Mouse (Mus musculus): ENCODE data around the gene Tsfm. TPM values are rescaled to one million over a fixed set of nuclear protein-coding genes. Genes with fewer than 3 reads are reported as not detected.
A peak's percentile ranks its signal among the peaks of the same experiment; 100 is the strongest.

Gene Tsfm
- polyA plus RNA-seq, 1 experiment = 12.2 TPM

DNA sequence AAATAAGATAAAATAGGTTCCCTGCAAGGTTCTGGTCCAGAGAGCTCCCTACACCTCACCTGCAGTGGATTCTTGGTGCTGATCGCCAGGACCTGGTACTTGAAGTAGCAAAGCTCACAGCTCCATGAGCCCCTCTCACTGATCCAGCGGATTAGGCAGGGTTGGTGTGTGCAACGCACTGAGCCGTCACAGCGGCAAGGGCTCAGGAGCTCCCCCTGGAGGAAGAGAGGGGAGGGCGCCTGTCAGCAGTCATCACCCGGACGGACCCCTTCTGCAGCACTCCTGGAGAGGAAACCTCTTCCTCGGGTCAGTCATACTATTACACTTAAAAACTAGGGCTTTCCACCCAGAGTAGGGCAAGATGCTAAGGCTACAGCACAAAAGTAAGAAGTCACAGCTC is 27.5 kb upstream of the Tsfm start:
- Histone ChIP-seq H3K4me3 (ENCODE audit: control insufficient read depth, low read depth, low read length) (no peak overlapping the region), H3K4me1 (ENCODE audit: control insufficient read depth, insufficient read depth, low read length) (peaks cover 12% of the 10 kb centered on the region), H3K27me3 (ENCODE audit: control insufficient read depth, insufficient read depth, low read length) (no peaks in the 10 kb centered on the region), H3K27ac (ENCODE audit: control insufficient read depth, insufficient read depth, low read depth, low read length) (no peak overlapping the region), H3K36me3 (ENCODE audit: control insufficient read depth, insufficient read depth, low read length) (no peaks in the 10 kb centered on the region)
- TF ChIP-seq CTCF (IDR thresholded peaks at IDR 0.05; ENCODE audit: control insufficient read depth, insufficient read depth, insufficient replicate concordance, low read depth, low read length) (peak; percentile 94; the same call in 1 of the 2 replicates), POLR2A (IDR thresholded peaks at IDR 0.05; ENCODE audit: control insufficient read depth, low read depth, low read length) (no peak)

DNA sequence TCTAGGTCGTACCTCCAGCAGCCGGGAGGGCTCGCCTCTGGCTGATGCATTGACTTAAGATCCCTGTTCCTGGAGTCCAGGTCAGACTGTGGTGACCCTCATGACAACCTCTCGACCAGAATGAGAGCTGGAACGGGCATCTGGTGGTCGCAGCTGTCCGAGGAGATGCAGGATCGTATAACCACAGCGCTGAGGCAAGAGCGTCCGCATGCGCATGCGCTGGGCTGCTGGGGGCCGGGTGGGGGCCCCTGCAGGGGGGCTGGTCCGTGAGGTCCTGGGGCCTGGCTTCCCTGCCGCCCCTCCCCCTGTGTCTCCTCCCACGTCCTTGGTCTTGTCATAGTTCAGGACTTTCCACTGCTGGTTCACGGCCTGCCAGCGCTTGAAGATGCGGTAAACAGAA is 25.9 kb upstream of the Tsfm start:
- H3K36me3 ChIP-seq (ENCODE audit: control insufficient read depth, insufficient read depth, low read length) = no peaks in the 10 kb centered on the region
- TF ChIP-seq POLR2A (IDR thresholded peaks at IDR 0.05; ENCODE audit: control insufficient read depth, low read depth, low read length) (no peak), CTCF (IDR thresholded peaks at IDR 0.05; ENCODE audit: control insufficient read depth, insufficient read depth, insufficient replicate concordance, low read depth, low read length) (no peak)
- H3K27ac ChIP-seq (ENCODE audit: control insufficient read depth, insufficient read depth, low read depth, low read length) = no peak overlapping the region
- H3K4me1 ChIP-seq (ENCODE audit: control insufficient read depth, insufficient read depth, low read length) = peaks cover 10% of the 10 kb centered on the region
- no peak overlapping the region for H3K4me3 ChIP-seq (ENCODE audit: control insufficient read depth, low read depth, low read length)
- no peaks in the 10 kb centered on the region for H3K27me3 ChIP-seq (ENCODE audit: control insufficient read depth, insufficient read depth, low read length)

DNA sequence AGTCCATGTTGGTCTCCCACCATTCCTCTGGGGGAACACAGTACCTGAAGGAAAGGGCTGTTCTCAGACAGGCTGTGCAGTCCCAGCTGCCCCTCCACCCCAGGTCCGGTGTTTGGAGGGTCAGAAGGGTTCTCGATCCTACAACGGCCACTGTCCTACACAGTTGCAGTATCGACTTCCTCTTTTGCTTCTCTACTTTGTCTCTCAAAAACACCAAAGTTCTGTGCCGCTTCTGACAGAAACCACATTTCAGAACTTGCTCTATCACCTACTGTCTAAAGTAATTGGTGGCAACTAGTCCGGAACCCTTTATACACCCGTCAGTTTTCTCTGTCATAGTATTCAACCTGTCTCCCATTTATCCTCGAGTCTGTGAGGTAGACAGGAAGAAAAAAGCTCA is 24.8 kb upstream of the Tsfm start:
- H3K4me3 ChIP-seq (ENCODE audit: control insufficient read depth, low read depth, low read length) = no peak overlapping the region
- H3K27ac ChIP-seq (ENCODE audit: control insufficient read depth, insufficient read depth, low read depth, low read length) = no peak overlapping the region
- no peaks in the 10 kb centered on the region for H3K36me3 ChIP-seq (ENCODE audit: control insufficient read depth, insufficient read depth, low read length)
- H3K27me3 ChIP-seq (ENCODE audit: control insufficient read depth, insufficient read depth, low read length) = no peaks in the 10 kb centered on the region
- H3K4me1 ChIP-seq (ENCODE audit: control insufficient read depth, insufficient read depth, low read length) = peaks cover 8% of the 10 kb centered on the region
- no peak for TF ChIP-seq POLR2A (IDR thresholded peaks at IDR 0.05; ENCODE audit: control insufficient read depth, low read depth, low read length)
- no peak for TF ChIP-seq CTCF (IDR thresholded peaks at IDR 0.05; ENCODE audit: control insufficient read depth, insufficient read depth, insufficient replicate concordance, low read depth, low read length)

DNA sequence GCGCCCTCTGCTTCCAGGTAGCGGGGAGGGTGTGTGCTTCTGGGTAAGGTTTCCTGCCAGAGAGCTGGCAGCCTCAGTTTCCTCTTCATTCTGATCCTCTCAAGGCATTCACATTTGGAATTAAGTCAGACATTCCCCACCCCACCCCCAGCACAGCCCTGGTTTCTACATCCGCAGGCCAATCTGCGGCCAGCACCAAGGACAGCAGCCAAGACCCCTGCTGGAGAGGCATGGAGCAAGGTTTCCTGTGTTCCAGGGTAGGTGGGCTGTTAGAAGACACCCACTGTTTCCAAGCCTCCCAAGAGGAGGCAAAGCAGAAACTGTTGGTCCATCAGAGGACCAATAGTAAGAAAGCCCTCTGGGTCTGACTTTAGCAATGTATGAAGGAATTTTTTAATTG is 24.0 kb upstream of the Tsfm start:
- H3K27ac ChIP-seq (ENCODE audit: control insufficient read depth, insufficient read depth, low read depth, low read length) = no peak overlapping the region
- H3K36me3 ChIP-seq (ENCODE audit: control insufficient read depth, insufficient read depth, low read length) = no peaks in the 10 kb centered on the region
- peaks cover 8% of the 10 kb centered on the region for H3K4me1 ChIP-seq (ENCODE audit: control insufficient read depth, insufficient read depth, low read length)
- H3K4me3 ChIP-seq (ENCODE audit: control insufficient read depth, low read depth, low read length) = no peak overlapping the region
- TF ChIP-seq POLR2A (IDR thresholded peaks at IDR 0.05; ENCODE audit: control insufficient read depth, low read depth, low read length) = no peak
- no peak for TF ChIP-seq CTCF (IDR thresholded peaks at IDR 0.05; ENCODE audit: control insufficient read depth, insufficient read depth, insufficient replicate concordance, low read depth, low read length)
- no peaks in the 10 kb centered on the region for H3K27me3 ChIP-seq (ENCODE audit: control insufficient read depth, insufficient read depth, low read length)

DNA sequence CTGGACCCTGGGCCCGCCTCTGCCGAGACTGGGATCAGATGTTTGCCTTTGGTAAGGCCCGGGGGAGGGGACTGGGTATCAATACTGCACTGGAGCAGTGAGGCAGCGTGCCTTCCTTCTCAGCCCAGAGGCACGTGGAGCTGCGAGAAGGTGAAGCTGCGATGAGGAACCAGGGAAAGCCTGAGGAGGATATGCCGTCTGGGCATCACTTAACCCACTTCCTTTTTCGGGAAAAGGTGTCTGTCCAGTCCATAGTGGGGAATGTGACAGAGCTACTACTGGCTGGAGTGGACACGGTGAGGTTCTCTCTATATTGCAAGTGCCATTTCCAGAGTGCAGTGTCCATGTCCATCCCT is 19.5 kb upstream of the Tsfm start:
- H3K27ac ChIP-seq (ENCODE audit: control insufficient read depth, insufficient read depth, low read depth, low read length) = no peak overlapping the region
- no peaks in the 10 kb centered on the region for H3K27me3 ChIP-seq (ENCODE audit: control insufficient read depth, insufficient read depth, low read length)
- peaks cover 11% of the 10 kb centered on the region for H3K4me1 ChIP-seq (ENCODE audit: control insufficient read depth, insufficient read depth, low read length)
- H3K4me3 ChIP-seq (ENCODE audit: control insufficient read depth, low read depth, low read length) = no peak overlapping the region
- H3K36me3 ChIP-seq (ENCODE audit: control insufficient read depth, insufficient read depth, low read length) = no peaks in the 10 kb centered on the region
- TF ChIP-seq POLR2A (IDR thresholded peaks at IDR 0.05; ENCODE audit: control insufficient read depth, low read depth, low read length) = no peak
- TF ChIP-seq CTCF (IDR thresholded peaks at IDR 0.05; ENCODE audit: control insufficient read depth, insufficient read depth, insufficient replicate concordance, low read depth, low read length) = no peak

DNA sequence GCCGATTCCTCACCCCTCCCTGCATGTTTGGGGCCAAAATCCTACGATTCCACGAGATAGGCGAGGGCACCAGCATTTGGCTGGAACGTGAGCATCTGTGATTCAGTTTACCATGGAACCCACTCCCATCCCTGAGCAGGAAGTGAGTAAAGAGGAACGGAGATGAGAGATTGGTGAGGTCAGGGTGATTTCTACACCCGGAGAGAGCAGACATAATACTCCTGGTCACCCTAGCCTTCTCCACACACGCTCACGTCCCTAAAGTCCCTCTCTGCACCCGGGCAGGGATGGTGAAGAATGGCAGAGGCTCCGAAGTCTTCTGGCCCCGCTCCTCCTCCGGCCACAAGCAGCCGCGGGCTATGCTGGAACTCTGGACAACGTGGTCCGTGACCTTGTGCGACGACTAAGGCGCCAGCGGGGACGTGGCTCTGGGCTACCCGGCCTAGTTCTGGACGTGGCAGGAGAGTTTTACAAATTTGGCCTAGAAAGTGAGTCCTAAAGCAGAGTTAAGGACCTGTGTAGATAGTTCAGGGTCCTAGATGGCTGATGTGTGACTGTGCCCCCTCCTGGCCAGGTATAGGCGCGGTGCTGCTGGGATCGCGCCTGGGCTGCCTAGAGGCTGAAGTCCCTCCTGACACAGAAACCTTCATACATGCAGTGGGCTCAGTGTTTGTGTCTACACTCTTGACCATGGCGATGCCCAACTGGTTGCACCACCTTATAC is 18.9 kb upstream of the Tsfm start:
- H3K27me3 ChIP-seq (ENCODE audit: control insufficient read depth, insufficient read depth, low read length) = no peaks in the 10 kb centered on the region
- H3K36me3 ChIP-seq (ENCODE audit: control insufficient read depth, insufficient read depth, low read length) = no peaks in the 10 kb centered on the region; the same call in 1 of the 2 replicates
- H3K27ac ChIP-seq (ENCODE audit: control insufficient read depth, insufficient read depth, low read depth, low read length) = no peak overlapping the region
- peaks cover 11% of the 10 kb centered on the region for H3K4me1 ChIP-seq (ENCODE audit: control insufficient read depth, insufficient read depth, low read length)
- no peak overlapping the region for H3K4me3 ChIP-seq (ENCODE audit: control insufficient read depth, low read depth, low read length)
- TF ChIP-seq POLR2A (IDR thresholded peaks at IDR 0.05; ENCODE audit: control insufficient read depth, low read depth, low read length) = no peak
- TF ChIP-seq CTCF (IDR thresholded peaks at IDR 0.05; ENCODE audit: control insufficient read depth, insufficient read depth, insufficient replicate concordance, low read depth, low read length) = no peak

DNA sequence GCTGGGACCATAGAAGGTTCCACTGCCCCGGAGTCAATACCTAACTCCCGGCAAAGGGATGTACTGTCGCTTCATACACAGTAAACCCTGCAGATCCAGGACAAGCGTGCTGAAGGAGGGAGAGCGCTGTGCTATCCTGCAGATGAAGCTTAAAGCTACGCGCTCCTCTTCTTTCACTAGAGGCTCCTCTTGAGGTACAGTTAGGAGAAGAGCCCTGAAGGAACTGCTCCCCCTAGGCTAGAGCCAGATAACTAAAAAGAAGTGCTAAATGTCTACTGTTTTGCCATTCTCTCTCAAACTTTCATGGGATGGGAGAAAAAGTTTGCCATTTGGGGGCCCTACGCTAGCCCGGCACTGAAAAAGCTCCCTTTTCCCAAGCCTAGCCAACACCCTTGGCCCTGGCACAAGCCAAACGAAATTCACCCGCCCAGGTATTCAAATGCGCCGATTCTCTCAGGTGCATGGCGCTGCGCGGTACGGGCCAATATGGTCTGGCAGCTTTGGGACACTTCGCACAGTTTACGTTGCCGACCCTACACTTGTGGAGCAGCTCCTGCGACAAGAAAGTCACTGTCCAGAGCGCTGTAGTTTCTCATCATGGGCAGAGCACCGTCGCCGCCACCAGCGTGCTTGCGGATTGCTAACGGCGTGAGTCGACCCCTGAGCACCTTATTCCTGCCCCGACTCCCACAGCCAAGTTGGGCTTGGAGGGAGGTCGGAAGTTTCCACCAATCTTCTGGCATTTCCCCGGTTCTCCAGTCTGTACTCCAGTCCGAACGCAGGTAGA is 18.2 kb upstream of the Tsfm start:
- H3K4me1 ChIP-seq (ENCODE audit: control insufficient read depth, insufficient read depth, low read length) = peaks cover 11% of the 10 kb centered on the region
- H3K36me3 ChIP-seq (ENCODE audit: control insufficient read depth, insufficient read depth, low read length) = no peaks in the 10 kb centered on the region; the same call in 1 of the 2 replicates
- TF ChIP-seq POLR2A (IDR thresholded peaks at IDR 0.05; ENCODE audit: control insufficient read depth, low read depth, low read length) = no peak
- no peak for TF ChIP-seq CTCF (IDR thresholded peaks at IDR 0.05; ENCODE audit: control insufficient read depth, insufficient read depth, insufficient replicate concordance, low read depth, low read length)
- H3K4me3 ChIP-seq (ENCODE audit: control insufficient read depth, low read depth, low read length) = no peak overlapping the region
- no peaks in the 10 kb centered on the region for H3K27me3 ChIP-seq (ENCODE audit: control insufficient read depth, insufficient read depth, low read length)
- H3K27ac ChIP-seq (ENCODE audit: control insufficient read depth, insufficient read depth, low read depth, low read length) = no peak overlapping the region
